13 mouse cellular contexts compared by ENCODE assay signal in genomic region chr14:18828661-18829060, GRCm38 (mm10).
"Had no signal": no experiment of that assay in that cellular context is flagged by ENCODE, and none has a peak within 500 bp of the region (broad histone marks: within the 10 kb centered on the region; RNA-seq: fewer than 3 reads in every experiment).

No protein-coding gene starts in this region.

- DNase-seq: midbrain, embryonic 14.5 days; right cerebral cortex, postnatal 14 days; thymus, adult 2 months; thymus, postnatal 25 days; thymus, postnatal 4 days had no signal

- H3K36me3 ChIP-seq: liver, embryonic 12.5 days; midbrain, embryonic 10.5 days; midbrain, embryonic 12.5 days; neural tube, embryonic 12.5 days; stomach, embryonic 15.5 days had no signal

- ATAC-seq: liver, embryonic 12.5 days; midbrain, embryonic 16.5 days had no signal

- H3K9ac ChIP-seq: liver, embryonic 12.5 days; liver, embryonic 14.5 days; midbrain, embryonic 12.5 days; neural tube, embryonic 12.5 days; stomach, embryonic 15.5 days had no signal

- H3K4me2 ChIP-seq: liver, embryonic 12.5 days; midbrain, embryonic 12.5 days; neural tube, embryonic 12.5 days; stomach, embryonic 15.5 days had no signal

- H3K9me3 ChIP-seq: liver, embryonic 12.5 days; midbrain, embryonic 10.5 days; midbrain, embryonic 12.5 days; neural tube, embryonic 12.5 days; stomach, embryonic 15.5 days had no signal

- H3K27ac ChIP-seq: liver, embryonic 12.5 days; liver, embryonic 14.5 days; midbrain, embryonic 10.5 days; midbrain, embryonic 12.5 days; neural tube, embryonic 12.5 days; stomach, embryonic 15.5 days; stomach, postnatal 0 days had no signal

- H3K4me3 ChIP-seq: liver, embryonic 12.5 days; midbrain, embryonic 10.5 days; midbrain, embryonic 12.5 days; neural tube, embryonic 12.5 days; stomach, embryonic 15.5 days had no signal

- H3K4me1 ChIP-seq: liver, embryonic 12.5 days; midbrain, embryonic 10.5 days; midbrain, embryonic 12.5 days; neural tube, embryonic 12.5 days; stomach, embryonic 15.5 days had no signal

- H3K27me3 ChIP-seq: liver, embryonic 12.5 days; midbrain, embryonic 12.5 days; neural tube, embryonic 12.5 days; stomach, embryonic 15.5 days had no signal
